Comparison of ENCODE assay signal across 11 mouse cellular contexts in the genomic region with DNA sequence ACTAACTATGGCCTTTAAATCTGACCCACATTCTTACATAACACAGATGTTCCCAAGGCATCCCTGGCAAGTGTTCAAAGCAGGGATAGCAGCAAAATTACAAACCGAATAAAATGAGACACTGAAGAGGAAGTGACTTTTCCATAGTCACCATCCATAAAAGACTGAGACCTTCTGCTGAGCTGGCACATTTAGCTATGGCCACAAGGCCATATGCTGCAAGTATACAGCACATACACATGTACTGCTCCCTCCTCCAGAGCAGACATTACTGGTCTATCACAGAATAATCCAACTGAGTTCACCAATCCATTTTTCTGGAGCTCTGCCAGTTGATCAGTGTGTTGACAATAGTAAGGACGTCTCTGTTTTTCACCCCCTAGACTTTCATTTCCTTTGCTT.
DNase-seq lines count a peak whose midpoint lies in the region; ATAC-seq lines count a peak whose summit lies in the region.
"Had no signal": no experiment of that assay in that cellular context is flagged by ENCODE, and none has a peak within 500 bp of the region (broad histone marks: within the 10 kb centered on the region; RNA-seq: fewer than 3 reads in every experiment).

No protein-coding gene starts in this region.

- no peak overlapping the region for H3K4me3 ChIP-seq in embryonic facial prominence, embryonic 15.5 days (replicated peaks)
- H3K4me3 ChIP-seq: midbrain, embryonic 12.5 days had no signal

- no peak overlapping the region for H3K9ac ChIP-seq in embryonic facial prominence, embryonic 15.5 days
- H3K9ac ChIP-seq: midbrain, embryonic 12.5 days had no signal

- no peaks in the 10 kb centered on the region for H3K9me3 ChIP-seq in embryonic facial prominence, embryonic 15.5 days (replicated peaks)
- H3K9me3 ChIP-seq: midbrain, embryonic 12.5 days had no signal

- DNase-seq in adrenal gland, adult (ENCODE audit: inconsistent age in 2 of 2, low spot score in 1 of 2): peak; percentile 47 to 78
- no peak for DNase-seq in adrenal gland, adult 8-10 months
- DNase-seq in left cerebral cortex, adult 11 months (ENCODE audit: low spot score): peak; percentile 21
- no peak for DNase-seq in left cerebral cortex, postnatal 4 days
- peak; percentile 51 to 53 for DNase-seq in right cerebral cortex, adult 2 months (ENCODE audit: low spot score in 2 of 2)
- no peak for DNase-seq in cerebellum, adult 11-12 months
- no peak for DNase-seq in Muller cell, postnatal 12 days (ENCODE audit: inconsistent ontology term)
- DNase-seq: embryo, embryonic 11 days; thymus, postnatal 4 days had no signal

- H3K4me2 ChIP-seq in embryonic facial prominence, embryonic 15.5 days (replicated peaks): no peak overlapping the region
- H3K4me2 ChIP-seq: midbrain, embryonic 12.5 days had no signal

- H3K27me3 ChIP-seq in embryonic facial prominence, embryonic 15.5 days: no peaks in the 10 kb centered on the region
- H3K27me3 ChIP-seq: midbrain, embryonic 12.5 days had no signal

- WGBS in embryonic facial prominence, embryonic 15.5 days: 39% methylated on average over 2 of the region's 2 CpGs

- peaks cover 9% of the 10 kb centered on the region; the same call in 1 of the 2 replicates for H3K4me1 ChIP-seq in embryonic facial prominence, embryonic 15.5 days
- H3K4me1 ChIP-seq: midbrain, embryonic 12.5 days had no signal

- H3K36me3 ChIP-seq in embryonic facial prominence, embryonic 15.5 days: no peaks in the 10 kb centered on the region
- H3K36me3 ChIP-seq: midbrain, embryonic 12.5 days had no signal

- 0 out of 2 replicates have a peak overlapping the region, but pooled peaks have one; percentile 58 for H3K27ac ChIP-seq in embryonic facial prominence, embryonic 15.5 days (replicated peaks)
- H3K27ac ChIP-seq: midbrain, embryonic 12.5 days had no signal

- intact Hi-C loops in left cerebral cortex, postnatal 4 days (cut with DNase I): no loop called here

- no peak for ATAC-seq in embryonic facial prominence, embryonic 15.5 days (ENCODE audit: insufficient number of reproducible peaks, low FRiP score, low TSS enrichment, low read depth)

Comparison
In these comparisons a context has a peak if more than half of its experiments do, and no peak if none do; other contexts are left out.
1. DNase-seq: peak in adrenal gland, adult (2 of 2), left cerebral cortex, adult 11 months (single experiment) and right cerebral cortex, adult 2 months (2 of 2); none in adrenal gland, adult 8-10 months (single experiment), left cerebral cortex, postnatal 4 days (single experiment), cerebellum, adult 11-12 months (single experiment) and Muller cell, postnatal 12 days (single experiment).